Mouse (Mus musculus): ENCODE data around the gene Krba1.

Gene Krba1

DNA sequence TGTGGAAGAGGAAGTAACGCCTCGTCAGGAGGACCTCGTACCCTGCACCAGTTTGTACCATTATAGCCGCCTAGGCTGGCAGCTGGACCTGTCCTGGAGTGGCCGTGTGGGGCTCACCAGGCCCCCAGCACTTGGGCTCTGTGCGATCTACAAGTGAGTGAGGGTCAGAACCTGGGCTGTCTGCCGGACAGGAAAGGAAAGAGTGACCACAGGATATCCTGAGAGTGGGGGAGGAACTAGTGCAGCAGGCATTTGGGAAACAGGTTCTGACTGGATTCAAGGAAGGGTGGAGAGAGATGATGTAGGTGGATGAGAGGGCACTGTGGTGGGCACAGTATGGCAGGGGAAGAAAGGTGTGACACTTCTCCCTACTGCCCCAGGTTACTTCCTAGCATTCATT, 53.1 kb downstream of the Krba1 start:
- in situ Hi-C loops (cut with MseI, MboI): no loop called here

DNA sequence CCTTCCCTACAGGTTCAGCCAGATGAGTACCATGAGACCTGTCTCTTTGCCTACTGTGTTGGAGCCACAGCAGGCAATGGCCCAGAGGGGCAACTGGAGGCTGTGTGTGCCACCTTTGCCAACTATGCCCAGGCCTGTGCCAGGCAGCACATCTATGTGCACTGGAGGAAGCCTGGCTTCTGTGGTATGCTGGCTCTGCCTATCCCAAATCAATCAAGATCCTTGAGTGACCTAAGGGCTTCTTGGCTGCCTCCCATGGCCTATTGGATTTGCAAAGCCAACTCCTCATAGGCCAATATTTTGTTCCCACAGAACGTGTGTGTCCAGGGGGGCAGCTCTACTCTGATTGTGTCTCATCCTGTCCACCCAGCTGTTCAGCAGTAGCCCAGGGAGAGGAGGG, 56.8 kb downstream of the Krba1 start:
- in situ Hi-C loops (cut with MseI, MboI): no loop called here

DNA sequence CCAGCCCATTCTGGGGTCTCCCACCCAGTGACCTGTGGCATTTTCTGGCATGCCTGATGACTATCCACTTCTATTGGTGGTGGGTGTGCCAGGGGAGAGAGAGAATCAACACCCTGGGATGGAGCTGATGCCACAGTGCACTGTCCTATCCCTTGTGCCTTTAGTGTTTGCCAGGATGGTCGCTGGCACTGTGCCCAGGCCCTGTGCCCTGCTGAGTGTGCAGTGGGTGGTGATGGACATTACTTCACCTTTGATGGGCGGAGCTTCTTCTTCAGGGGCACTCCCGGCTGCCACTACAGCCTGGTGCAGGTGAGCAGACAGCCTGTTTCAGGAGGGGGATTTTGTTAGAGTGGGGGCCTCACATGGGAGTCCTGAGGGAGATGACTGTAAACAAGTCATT, 57.4 kb downstream of the Krba1 start:
- in situ Hi-C loops (cut with MseI, MboI): no loop called here

DNA sequence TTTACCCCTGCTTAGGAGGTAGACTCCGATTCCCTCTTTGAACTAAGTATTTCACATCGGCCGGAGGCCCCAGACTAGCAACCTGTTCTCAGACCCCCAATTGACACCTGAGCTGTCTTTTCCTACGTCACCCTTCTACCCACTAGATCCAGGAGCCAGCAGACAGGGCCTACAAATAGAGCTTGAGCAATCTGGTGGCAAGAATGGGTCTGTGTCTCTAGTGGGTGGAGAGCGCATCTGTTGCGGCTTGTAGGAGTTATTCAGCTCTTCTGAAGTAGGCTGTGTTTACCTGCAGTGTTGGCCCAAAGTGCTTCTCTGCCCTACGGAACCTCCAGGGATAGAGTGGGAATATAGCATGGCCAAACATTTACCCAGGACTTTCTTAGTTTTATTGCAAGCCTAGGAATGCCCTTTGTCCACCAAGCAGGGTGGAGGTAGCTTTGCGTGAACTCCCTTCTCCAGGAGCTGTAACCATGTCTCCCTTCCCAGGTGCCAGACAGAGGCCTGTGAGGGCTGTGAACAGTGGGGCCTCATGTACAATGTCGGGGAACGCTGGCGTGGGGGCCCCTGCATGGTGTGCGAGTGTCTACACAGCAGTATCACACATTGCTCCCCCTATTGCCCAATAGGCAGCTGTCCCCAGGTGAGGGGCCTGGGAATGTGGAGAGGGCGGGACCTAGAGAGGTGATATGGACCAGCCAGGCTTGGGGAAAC, 69.7 kb downstream of the Krba1 start:
- in situ Hi-C loops (cut with MseI, MboI): no loop called here

DNA sequence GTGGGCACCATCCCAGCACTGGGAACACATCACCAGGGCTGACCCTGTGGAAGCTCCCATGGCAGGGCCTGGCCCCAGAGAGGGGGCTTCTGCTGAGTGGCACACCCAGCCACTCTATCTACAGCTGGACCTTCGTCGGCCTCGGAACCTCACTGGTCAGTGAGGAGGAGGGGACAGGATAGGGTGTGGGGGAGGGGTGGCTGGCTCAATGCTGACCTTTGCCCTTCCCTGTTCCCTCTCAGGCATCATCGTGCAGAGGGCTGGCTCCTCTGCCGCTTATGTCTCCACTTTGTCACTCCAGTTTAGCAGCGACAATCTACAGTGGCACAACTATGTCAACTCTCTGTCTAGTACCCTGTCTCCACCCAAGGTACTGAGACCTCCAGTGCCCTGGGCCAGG, 71.3 kb downstream of the Krba1 start:
- in situ Hi-C loops (cut with MseI, MboI): no loop called here

DNA sequence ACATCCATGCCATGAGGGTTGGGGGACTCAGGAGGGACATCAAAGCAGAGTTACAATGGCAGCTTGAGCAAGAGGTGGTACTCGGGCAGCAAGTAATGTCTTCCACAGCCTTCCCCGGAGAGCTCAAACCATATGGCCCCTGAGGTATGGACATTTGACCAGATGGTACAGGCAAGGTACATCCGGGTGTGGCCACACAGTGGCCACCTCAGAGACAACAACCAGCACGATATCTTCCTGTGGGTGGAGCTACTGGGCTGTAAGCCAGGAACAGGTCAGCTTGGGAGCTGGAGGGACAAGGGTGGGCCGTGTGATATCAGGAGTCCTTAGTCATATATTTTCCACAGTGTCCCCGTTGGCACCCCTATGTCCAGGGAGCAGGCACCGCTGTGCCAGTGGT, 72.1 kb downstream of the Krba1 start:
- in situ Hi-C loops (cut with MseI, MboI): no loop called here
